ENCODE assay signal across 8 mouse cellular contexts in genomic region chr5:21186821-21187220, GRCm38 (mm10). TPM values are rescaled to one million over a fixed set of nuclear protein-coding genes. Genes with fewer than 3 reads are reported as not detected.
DNase-seq lines count a peak whose midpoint lies in the region; ATAC-seq lines count a peak whose summit lies in the region.

No protein-coding gene starts in this region.

- peak overlapping the region; percentile 55 for H3K4me3 ChIP-seq in heart, embryonic 12.5 days
- H3K4me3 ChIP-seq in forebrain, embryonic 16.5 days (replicated peaks; ENCODE audit: low read length): peak overlapping the region; percentile 65
- H3K4me3 ChIP-seq in midbrain, embryonic 11.5 days (ENCODE audit: low read depth, low read length): no peak overlapping the region; the same call in 1 of the 2 replicates

- no peak for DNase-seq in heart, adult 11 months
- DNase-seq in midbrain, embryonic 11.5 days (ENCODE audit: low spot score, missing footprints): no peak
- DNase-seq in B cell, adult 2 months: no peak
- no peak for DNase-seq in adrenal gland, postnatal 4 days (ENCODE audit: low spot score in 2 of 2)
- DNase-seq in testis, postnatal 14 days (ENCODE audit: low spot score): no peak

- WGBS in heart, embryonic 12.5 days: 15% methylated on average over 4 of the region's 4 CpGs
- 10% methylated on average over 4 of the region's 4 CpGs for WGBS in forebrain, embryonic 16.5 days
- 7% methylated on average over 4 of the region's 4 CpGs for WGBS in midbrain, embryonic 11.5 days

- H3K27me3 ChIP-seq in heart, embryonic 12.5 days (replicated peaks): 0 out of 2 replicates have a peak, but pooled peaks cover 8% of the 10 kb centered on the region
- no peaks in the 10 kb centered on the region for H3K27me3 ChIP-seq in forebrain, embryonic 16.5 days (replicated peaks; ENCODE audit: control insufficient read depth, insufficient read depth, low read length)
- H3K27me3 ChIP-seq in midbrain, embryonic 11.5 days (ENCODE audit: control insufficient read depth, insufficient read depth, low read length): no peaks in the 10 kb centered on the region

- H3K36me3 ChIP-seq in heart, embryonic 12.5 days: no peaks in the 10 kb centered on the region
- no peaks in the 10 kb centered on the region for H3K36me3 ChIP-seq in forebrain, embryonic 16.5 days (ENCODE audit: control insufficient read depth, insufficient read depth)
- H3K36me3 ChIP-seq in midbrain, embryonic 11.5 days (ENCODE audit: control insufficient read depth, insufficient read depth, low read length): no peaks in the 10 kb centered on the region

- H3K9me3 ChIP-seq in heart, embryonic 12.5 days (replicated peaks): no peaks in the 10 kb centered on the region
- H3K9me3 ChIP-seq in forebrain, embryonic 16.5 days (ENCODE audit: control insufficient read depth, low read length): no peaks in the 10 kb centered on the region
- H3K9me3 ChIP-seq in midbrain, embryonic 11.5 days (ENCODE audit: control insufficient read depth, low read length): no peaks in the 10 kb centered on the region

- H3K4me2 ChIP-seq in heart, embryonic 12.5 days: peak overlapping the region; percentile 84
- peak overlapping the region; percentile 60 for H3K4me2 ChIP-seq in forebrain, embryonic 16.5 days (ENCODE audit: low read length)
- H3K4me2 ChIP-seq in midbrain, embryonic 11.5 days: peak overlapping the region; percentile 74; the same call in 1 of the 2 replicates

- H3K4me1 ChIP-seq in heart, embryonic 12.5 days (replicated peaks): peaks cover 3% of the 10 kb centered on the region; the same call in 1 of the 2 replicates
- H3K4me1 ChIP-seq in forebrain, embryonic 16.5 days (replicated peaks; ENCODE audit: control insufficient read depth, insufficient read depth, low read length): peaks cover 28% of the 10 kb centered on the region
- peaks cover 3% of the 10 kb centered on the region; the same call in 1 of the 2 replicates for H3K4me1 ChIP-seq in midbrain, embryonic 11.5 days (ENCODE audit: control insufficient read depth, insufficient read depth, low read length)

- H3K27ac ChIP-seq in heart, embryonic 12.5 days (ENCODE audit: poor library complexity, severe bottlenecking): no peak overlapping the region
- no peak overlapping the region for H3K27ac ChIP-seq in forebrain, embryonic 16.5 days (ENCODE audit: low read length)
- H3K27ac ChIP-seq in midbrain, embryonic 11.5 days (ENCODE audit: low read depth, low read length): no peak overlapping the region

- no peak for ATAC-seq in heart, embryonic 12.5 days (ENCODE audit: insufficient number of reproducible peaks, low FRiP score)
- peak; percentile 46 for ATAC-seq in CD4-positive, CD25-positive, alpha-beta regulatory T cell, adult 4 months
- peak; percentile 43; the same call in 1 of the 2 replicates for ATAC-seq in forebrain, embryonic 16.5 days
- ATAC-seq in midbrain, embryonic 11.5 days (ENCODE audit: low FRiP score): 0 out of 2 replicates have a peak, but pooled peaks have one; percentile 40

- H3K9ac ChIP-seq in heart, embryonic 12.5 days: no peak overlapping the region
- peak overlapping the region; percentile 84 for H3K9ac ChIP-seq in forebrain, embryonic 16.5 days (replicated peaks; ENCODE audit: low read depth, low read length)
- peak overlapping the region; percentile 83 for H3K9ac ChIP-seq in midbrain, embryonic 11.5 days (ENCODE audit: low read length)

RNA-seq across cellular contexts. Expression of gene Gsap, which starts 0.8 kb away (rescaled TPM):
- polyA plus RNA-seq in heart, embryonic 12.5 days (2016; fragmentation: Nextera tagmentation; extraction: Ambion mirVana): 0.41 and 0.71 TPM in 2 replicates
- polyA plus RNA-seq in CD4-positive, CD25-positive, alpha-beta regulatory T cell, adult 4 months (2017; shearing (Covaris generic)): 10 to 100 TPM; 36.4 to 48.7 TPM
- polyA plus RNA-seq in forebrain, embryonic 16.5 days (2015; fragmentation: Nextera tagmentation; extraction: Ambion mirVana): 11.2 and 11.9 TPM in 2 replicates
- polyA plus RNA-seq in midbrain, embryonic 11.5 days (2014; fragmentation: Nextera tagmentation; extraction: Ambion mirVana): 2.4 TPM in 2 replicates
- total RNA-seq in adrenal gland, postnatal 4 days (2021): 1 to 10 TPM; 6.6 TPM
